ENCODE assay signal across 8 mouse cellular contexts in the genomic region with DNA sequence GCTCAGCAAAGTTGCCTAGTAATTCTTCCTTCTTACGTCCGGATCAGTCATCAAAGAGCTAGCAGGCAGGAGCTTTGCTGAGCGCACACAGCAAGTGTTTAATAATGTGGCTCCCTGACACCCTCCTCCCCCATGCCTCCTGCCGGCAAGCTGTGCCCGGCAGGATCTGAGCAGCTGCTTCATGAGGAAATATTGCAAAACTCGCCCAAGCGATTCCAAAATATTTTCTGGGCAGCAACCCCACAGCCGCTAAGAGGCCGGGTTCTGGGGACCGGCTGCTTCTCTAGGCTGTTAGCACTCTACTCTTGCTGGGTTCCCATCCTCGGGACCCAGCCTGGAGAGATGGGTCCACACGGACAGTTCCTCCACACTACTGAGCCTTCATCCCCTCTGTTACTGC.
DNase-seq lines count a peak whose midpoint lies in the region; ATAC-seq lines count a peak whose summit lies in the region.

No protein-coding gene starts in this region.

- ATAC-seq in cerebellum, adult (ENCODE audit: insufficient number of reproducible peaks, low FRiP score, low TSS enrichment), result no peak

- peak; percentile 23 for DNase-seq in cerebellum, adult 9-11 months
- peak; percentile 48 for DNase-seq in ovary, postnatal 36 days (ENCODE audit: low spot score)
- DNase-seq in ovary, adult 18-20 months (ENCODE audit: low spot score), result no peak
- DNase-seq in left cerebral cortex, adult 11 months (ENCODE audit: low spot score), result peak; percentile 62
- peak; percentile 88 for DNase-seq in right cerebral cortex, adult 18-20 months
- no peak for DNase-seq in spleen, adult 12 weeks (ENCODE audit: low spot score)
- DNase-seq in kidney, postnatal 25 days, result no peak

Comparison
In these comparisons a context has a peak if more than half of its experiments do, and no peak if none do; other contexts are left out.
1. DNase-seq: peak in cerebellum, adult 9-11 months (single experiment), ovary, postnatal 36 days (single experiment), left cerebral cortex, adult 11 months (single experiment) and right cerebral cortex, adult 18-20 months (single experiment); none in ovary, adult 18-20 months (single experiment), spleen, adult 12 weeks (single experiment) and kidney, postnatal 25 days (0 of 2).